Mouse (Mus musculus) bone marrow macrophage, adult 2 months (primary cell): ENCODE measurements around the gene Lepr. TPM values are rescaled to one million over a fixed set of nuclear protein-coding genes. Genes with fewer than 3 reads are reported as not detected.

Experiments used
- H3K27ac ChIP-seq: 2 replicates; pipeline ENCODE4 v1.5.1; 2012; ENCODE audit warnings: low read depth, low read length; ENCODE audit not compliant: insufficient read depth
- H3K4me1 ChIP-seq: 2 replicates; pipeline ENCODE4 v1.6.1; 2012; ENCODE audit warnings: low read length; ENCODE audit not compliant: control insufficient read depth, insufficient read depth
- H3K4me3 ChIP-seq: 2 replicates; pipeline ENCODE4 v1.5.1; 2012; ENCODE audit warnings: mild to moderate bottlenecking, low read length, moderate library complexity; ENCODE audit not compliant: insufficient read depth
- CTCF ChIP-seq: IDR thresholded peaks from 2 replicates; pipeline ENCODE4 v1.5.1; 2012; ENCODE audit warnings: low read depth, mild to moderate bottlenecking, low read length, moderate library complexity
- POLR2A ChIP-seq: IDR thresholded peaks from 2 replicates; pipeline ENCODE4 v1.6.1; 2012; ENCODE audit warnings: mild to moderate bottlenecking, low read depth, low read length, borderline replicate concordance
- polyA plus RNA-seq: library from polyadenylated mRNA; stranded (reverse); fragments of >200 nt; gene quantifications from 2 replicates; pipeline ENCODE4 v1.2.4, GENCODE M21; 2012; ENCODE audit not compliant: missing spikeins, insufficient read depth, insufficient read length

The Lepr gene
- polyA plus RNA-seq, 1 experiment, result not detected

- Histone ChIP-seq H3K4me1 (no peaks in the 10 kb centered on the region), H3K4me3 (no peak overlapping the region), H3K27ac (no peak overlapping the region)
- TF ChIP-seq CTCF (no peak), POLR2A (no peak)
Measured at GRCm38 (mm10) chr4:101862289-101862688, 145.1 kb downstream of the Lepr start.

Other genes with a start within 250 kb of the Lepr start
- not detected in 2 replicates for gene Dnajc6, start 220.8 kb upstream of the Lepr start, polyA plus RNA-seq
- gene Leprot, start 69.7 kb upstream of the Lepr start, polyA plus RNA-seq, result 162 and 167 TPM in 2 replicates
- gene B020004J07Rik, start 126.6 kb downstream of the Lepr start, polyA plus RNA-seq, result not detected in 2 replicates
- gene C130073F10Rik, start 176.4 kb downstream of the Lepr start, polyA plus RNA-seq, result not detected in 2 replicates
- gene Gm12800, start 191.7 kb downstream of the Lepr start, polyA plus RNA-seq, result not detected in 2 replicates
- not detected in 2 replicates for gene Gm12794, start 223.0 kb downstream of the Lepr start, polyA plus RNA-seq